20 mouse cellular contexts compared by ENCODE assay signal in genomic region chr5:73880936-73881335, GRCm38 (mm10).
DNase-seq lines count a peak whose midpoint lies in the region; ATAC-seq and TF ChIP-seq lines count a peak whose summit lies in the region.
"Had no signal": no experiment of that assay in that cellular context is flagged by ENCODE, and none has a peak within 500 bp of the region (broad histone marks: within the 10 kb centered on the region; RNA-seq: fewer than 3 reads in every experiment).

No protein-coding gene starts in this region.

- DNase-seq in gastrocnemius, adult 2 months, result no peak
- no peak for DNase-seq in gastrocnemius, postnatal 14 days
- DNase-seq in kidney, postnatal 14 days, result no peak
- peak; percentile 53 for DNase-seq in 3T3-L1 (ENCODE audit: low read depth, low spot score)
- peak; percentile 43 for DNase-seq in adrenal gland, postnatal 25 days
- no peak for DNase-seq in cerebellum, adult 9-10 months
- no peak for DNase-seq in testis, postnatal 10 days (ENCODE audit: low spot score)
- DNase-seq: cerebellum, postnatal 25 days; forebrain, postnatal 0 days; retina, postnatal 1 day; right cerebral cortex, postnatal 4 days; thymus, postnatal 36 days had no signal

- no peak for TF ChIP-seq CTCF in gastrocnemius, adult 2 months (IDR thresholded peaks at IDR 0.05)

- H3K9me3 ChIP-seq in kidney, embryonic 16.5 days (ENCODE audit: low read length), result no peaks in the 10 kb centered on the region
- H3K9me3 ChIP-seq: limb, embryonic 12.5 days; midbrain, embryonic 12.5 days had no signal

- peaks cover 7% of the 10 kb centered on the region; the same call in 1 of the 2 replicates for H3K4me1 ChIP-seq in kidney, embryonic 16.5 days (ENCODE audit: insufficient read depth, low read length)
- H3K4me1 ChIP-seq: midbrain, embryonic 12.5 days had no signal

- no peak overlapping the region for H3K9ac ChIP-seq in kidney, embryonic 16.5 days (replicated peaks; ENCODE audit: low read length)
- H3K9ac ChIP-seq: forebrain, postnatal 0 days; limb, embryonic 12.5 days; liver, embryonic 14.5 days; midbrain, embryonic 12.5 days had no signal

- intact Hi-C loops in gastrocnemius, adult 2 months (cut with DNase I), result no loop called here
- intact Hi-C loops in gastrocnemius, postnatal 14 days (cut with DNase I; ENCODE audit: low total_unique reads), result no loop called here

- no peak overlapping the region for H3K4me3 ChIP-seq in gastrocnemius, adult 2 months
- H3K4me3 ChIP-seq in kidney, embryonic 16.5 days (ENCODE audit: low read length), result no peak overlapping the region
- H3K4me3 ChIP-seq: erythroblast, embryonic 14.5 days; layer of hippocampus, adult 2 months; limb, embryonic 12.5 days; midbrain, embryonic 12.5 days had no signal

- 70% methylated on average over 3 of the region's 3 CpGs for WGBS in kidney, embryonic 16.5 days

- H3K27ac ChIP-seq in gastrocnemius, adult 2 months, result peak overlapping the region; percentile 16; the same call in 1 of the 2 replicates
- H3K27ac ChIP-seq in kidney, embryonic 16.5 days (ENCODE audit: low read length), result peak overlapping the region; percentile 35; the same call in 1 of the 2 replicates
- H3K27ac ChIP-seq: layer of hippocampus, adult 2 months; limb, embryonic 12.5 days; liver, embryonic 14.5 days; midbrain, embryonic 12.5 days had no signal

- H3K4me2 ChIP-seq in kidney, embryonic 16.5 days (replicated peaks; ENCODE audit: low read depth, low read length), result no peak overlapping the region
- H3K4me2 ChIP-seq: limb, embryonic 12.5 days; midbrain, embryonic 12.5 days had no signal

- H3K27me3 ChIP-seq in kidney, embryonic 16.5 days (ENCODE audit: insufficient read depth, low read length), result no peaks in the 10 kb centered on the region
- H3K27me3 ChIP-seq: limb, embryonic 12.5 days; midbrain, embryonic 12.5 days had no signal

- H3K36me3 ChIP-seq in kidney, embryonic 16.5 days (ENCODE audit: insufficient read depth, low read length), result no peaks in the 10 kb centered on the region
- H3K36me3 ChIP-seq: limb, embryonic 12.5 days; midbrain, embryonic 12.5 days had no signal

- no peak for ATAC-seq in kidney, embryonic 16.5 days (ENCODE audit: low FRiP score, low TSS enrichment)
- ATAC-seq: forebrain, postnatal 0 days; hindbrain, embryonic 16.5 days; intestine, postnatal 0 days had no signal

Comparison
In these comparisons a context has a peak if more than half of its experiments do, and no peak if none do; other contexts are left out.
1. DNase-seq: peak in 3T3-L1 (single experiment) and adrenal gland, postnatal 25 days (single experiment); none in gastrocnemius, adult 2 months (single experiment), gastrocnemius, postnatal 14 days (single experiment), kidney, postnatal 14 days (single experiment), cerebellum, adult 9-10 months (single experiment) and testis, postnatal 10 days (single experiment).